Mouse (Mus musculus) B cell, adult 2 months (primary cell): ENCODE results near the gene Rdh9.

ENCODE experiments used
- DNase-seq, 2 experiments: peaks; one replicate each; pipeline ENCODE4 v3.0.0; 2022

The Rdh9 gene

DNA sequence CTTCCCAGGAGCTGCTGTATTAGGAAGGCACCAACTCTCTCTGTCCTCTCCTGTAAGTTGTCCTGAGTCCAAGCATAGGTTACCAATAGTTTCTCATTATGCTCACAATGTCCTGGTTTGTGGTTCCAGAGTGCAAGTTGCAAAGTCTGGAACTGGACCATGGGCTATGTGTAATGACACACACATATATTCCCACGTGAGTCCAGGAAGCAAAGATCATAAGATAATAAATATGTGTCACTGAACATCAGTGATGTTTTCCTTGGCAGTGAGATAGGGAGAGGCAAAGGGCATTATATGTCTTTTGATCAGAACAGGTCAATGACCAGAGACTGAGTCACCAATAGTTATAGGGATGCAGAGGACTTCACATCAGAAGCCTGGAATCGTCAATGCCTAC is at the start of gene Rdh9:
Gene Rdh9 (plus strand): TSS at position 376 of the 400 bp plus-strand sequence.
- DNase-seq, result no peak

DNA sequence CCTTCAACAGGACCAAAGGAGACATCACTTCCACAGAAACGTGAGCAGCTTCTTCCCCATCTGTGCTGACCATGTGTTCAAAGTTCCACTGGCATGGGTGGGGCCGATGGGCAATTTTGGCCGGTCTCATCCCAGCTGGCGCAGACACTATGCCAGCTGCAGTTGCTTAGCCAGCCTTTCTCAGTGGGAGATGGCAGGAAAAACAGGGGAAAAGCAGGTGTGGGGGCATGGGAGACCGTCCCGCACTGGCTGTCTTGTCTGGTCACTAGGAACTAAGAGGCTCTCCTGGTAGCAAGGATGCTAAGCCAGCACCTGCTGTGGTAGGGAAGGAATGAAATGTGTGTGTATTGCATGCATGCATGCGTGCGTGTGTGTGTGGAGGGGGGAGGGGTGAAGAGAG is 47.7 kb upstream of the Rdh9 start:
- DNase-seq, result no peak

DNA sequence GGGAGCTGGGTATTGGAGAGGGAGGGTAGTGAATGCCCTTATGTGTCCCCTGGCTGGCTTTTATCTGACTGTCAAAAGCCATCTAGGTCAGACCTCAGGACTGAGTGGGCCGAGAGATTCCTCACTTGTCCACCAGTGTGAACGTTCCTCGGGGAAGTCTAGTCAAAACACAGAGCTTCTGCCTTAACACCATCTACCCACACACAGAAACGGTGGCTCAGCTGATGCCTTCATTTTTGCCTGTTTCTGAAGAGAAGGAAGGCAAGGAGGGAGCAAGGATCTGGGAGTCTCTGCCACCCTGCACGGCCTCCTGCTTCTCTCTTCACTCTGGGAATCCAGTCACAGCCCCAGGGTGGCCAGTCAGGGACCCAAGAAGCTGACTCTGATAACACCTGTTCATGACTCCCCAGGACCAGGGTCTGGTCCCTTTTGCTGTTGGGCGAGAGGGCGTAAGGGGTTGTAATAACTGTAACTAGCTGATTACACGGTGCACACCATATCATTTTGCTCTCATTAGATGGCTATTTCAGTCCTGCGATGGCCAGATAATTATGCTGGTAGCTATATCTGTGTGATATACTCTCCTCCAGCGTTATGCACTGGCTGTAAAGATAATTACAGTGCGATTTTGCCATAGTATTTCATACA is 45.8 kb upstream of the Rdh9 start:
- DNase-seq, result no peak

DNA sequence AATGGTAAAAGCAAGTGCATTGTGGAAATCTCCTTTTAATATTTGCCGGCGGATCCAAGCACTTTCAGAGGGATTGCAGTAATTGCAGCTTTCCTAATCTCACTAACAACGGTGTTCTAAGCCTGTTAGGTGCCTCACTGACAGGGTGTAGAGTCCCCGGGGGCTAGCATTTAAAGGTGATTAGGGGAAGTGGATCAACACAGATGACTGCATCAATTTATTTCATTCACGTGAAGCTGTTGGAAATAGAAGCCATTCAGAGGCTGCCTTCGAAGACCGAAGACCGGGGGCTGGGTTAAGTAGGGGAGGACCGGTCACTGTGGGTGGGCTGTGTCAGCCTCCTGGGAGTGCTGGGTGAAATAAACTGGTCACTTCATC is 45.3 kb upstream of the Rdh9 start:
- DNase-seq, result no peak

DNA sequence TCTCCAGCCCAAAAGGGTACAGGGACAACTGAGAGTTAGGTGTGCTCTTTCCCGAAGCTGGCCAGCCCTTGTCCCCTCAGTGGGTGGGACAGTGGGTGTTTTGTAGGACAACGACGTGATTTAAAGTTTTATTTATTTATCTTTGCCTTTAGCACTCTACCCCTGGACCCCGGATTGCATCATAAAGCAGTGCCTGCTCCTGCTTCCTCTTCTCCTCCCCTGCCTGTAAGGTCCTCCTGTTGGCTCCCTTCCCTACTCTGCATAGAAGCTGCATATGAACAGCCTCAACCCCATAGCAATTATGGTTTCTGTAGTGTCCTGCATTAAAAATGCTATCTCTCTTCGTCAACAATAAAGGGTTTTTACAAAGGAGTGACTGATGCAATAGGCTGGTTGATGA is 44.8 kb upstream of the Rdh9 start:
- DNase-seq, result no peak

DNA sequence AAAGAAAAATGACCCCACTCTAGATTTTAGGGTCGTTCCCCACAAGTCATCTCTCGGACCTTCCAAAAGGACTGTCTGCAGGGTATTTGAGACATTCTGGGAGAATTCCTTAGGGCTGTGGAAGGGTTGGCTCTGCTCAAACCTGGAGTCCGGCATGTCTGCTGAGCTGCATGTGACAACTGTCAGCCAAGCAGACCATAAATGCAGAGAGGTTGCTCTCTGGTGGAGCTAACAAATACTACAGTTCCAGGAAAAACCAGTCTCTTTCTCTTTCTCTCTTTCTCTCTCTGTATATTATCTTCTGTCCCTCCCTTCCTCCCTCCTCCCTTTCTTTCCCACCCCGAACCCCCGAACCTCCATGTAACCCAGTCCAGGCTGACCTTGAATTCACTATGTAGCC is 41.8 kb upstream of the Rdh9 start:
- no peak for DNase-seq

DNA sequence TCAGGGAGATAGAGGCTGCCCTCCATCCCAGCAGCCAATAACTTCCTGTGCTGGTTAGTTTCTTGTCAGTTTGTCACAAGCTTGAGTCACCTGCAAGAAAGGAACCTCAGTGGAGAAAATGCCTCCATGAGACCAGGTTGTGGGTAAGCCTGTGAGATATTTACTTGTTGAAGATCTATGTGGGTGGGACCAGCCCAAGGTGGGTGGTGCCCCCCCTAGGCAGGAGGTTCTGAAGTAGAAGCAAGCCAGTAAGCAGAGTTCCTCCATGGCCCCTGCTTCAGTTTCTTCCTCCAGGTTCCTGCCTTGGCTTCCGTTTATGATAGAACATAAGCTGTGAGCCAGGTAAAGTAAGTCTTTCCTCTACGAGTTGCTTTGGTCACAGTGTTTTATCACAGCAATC is 39.9 kb upstream of the Rdh9 start:
- peak; percentile 38 to 55 for DNase-seq

DNA sequence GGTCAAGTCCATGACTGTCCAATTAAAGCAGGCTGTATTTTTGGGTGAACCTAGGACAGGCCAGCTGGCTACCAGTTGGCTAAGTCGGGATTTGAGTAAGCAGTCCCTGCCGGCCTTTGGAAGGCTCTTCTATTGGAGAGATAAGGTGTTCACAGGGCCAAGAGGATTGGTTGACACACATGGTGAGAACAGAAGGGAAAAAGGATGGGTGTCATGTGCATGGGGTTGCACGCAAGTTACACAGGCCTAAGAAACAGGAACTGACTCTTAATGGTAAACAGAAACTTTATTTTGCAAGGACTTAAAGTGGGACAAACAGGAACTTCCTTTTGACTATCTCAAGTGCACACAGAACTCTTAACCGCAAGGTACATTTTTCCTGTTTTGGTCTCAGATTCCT is 39.3 kb upstream of the Rdh9 start:
- DNase-seq, result peak; percentile 51 to 58

DNA sequence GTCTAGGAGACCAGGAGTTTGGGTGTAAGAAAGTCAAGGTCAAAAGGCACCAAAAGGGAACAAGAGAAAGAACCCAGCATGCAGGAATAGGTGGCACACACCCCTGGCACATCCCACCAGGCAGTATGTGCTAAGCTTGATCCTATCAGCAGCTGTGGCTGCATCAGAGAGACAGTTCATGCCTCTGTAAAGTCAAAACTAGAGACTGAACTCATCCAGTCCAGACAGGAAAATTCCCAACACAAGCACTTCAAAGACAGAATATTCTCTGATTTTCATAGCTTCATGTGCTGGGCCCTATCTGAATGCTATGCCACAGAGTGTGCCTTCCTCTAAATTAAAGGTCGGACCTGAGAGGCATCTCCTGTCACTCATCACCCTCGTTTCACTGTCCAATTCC is 38.6 kb upstream of the Rdh9 start:
- no peak for DNase-seq

DNA sequence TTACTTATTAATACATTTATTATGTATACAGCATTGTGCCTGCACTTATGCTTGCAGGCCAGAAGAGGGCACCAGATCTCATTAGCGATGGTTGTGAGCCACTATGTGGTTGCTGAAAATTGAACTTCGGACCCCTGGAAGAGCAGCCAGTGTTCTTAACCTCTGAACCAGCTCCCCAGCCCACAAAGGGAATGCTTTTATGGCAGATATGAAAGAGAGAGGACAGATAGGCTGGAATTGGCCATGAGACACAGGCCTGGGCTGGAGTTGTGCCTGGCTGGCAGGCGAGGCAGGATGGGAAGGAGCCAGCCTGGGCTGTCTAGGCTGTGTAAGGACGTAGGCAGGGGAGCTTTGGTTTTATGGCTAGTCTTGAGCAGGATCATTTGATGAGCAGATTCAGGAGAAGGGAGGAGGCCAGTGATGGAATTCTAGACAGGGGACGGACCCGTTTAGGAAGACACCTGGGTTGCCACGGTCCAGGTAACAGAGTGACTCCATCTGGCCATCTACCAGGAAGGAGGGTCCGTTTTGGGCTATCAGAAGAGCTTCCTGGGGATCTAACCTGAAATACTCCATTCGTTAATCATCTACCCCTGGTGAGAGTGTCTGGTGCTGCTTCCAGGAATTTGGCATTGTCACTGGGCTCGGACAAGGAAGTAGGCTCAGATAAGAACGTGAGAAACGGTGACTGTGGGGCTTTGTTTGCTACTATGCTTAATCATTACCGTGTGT is 37.9 kb upstream of the Rdh9 start:
- peak; percentile 71 to 72 for DNase-seq

DNA sequence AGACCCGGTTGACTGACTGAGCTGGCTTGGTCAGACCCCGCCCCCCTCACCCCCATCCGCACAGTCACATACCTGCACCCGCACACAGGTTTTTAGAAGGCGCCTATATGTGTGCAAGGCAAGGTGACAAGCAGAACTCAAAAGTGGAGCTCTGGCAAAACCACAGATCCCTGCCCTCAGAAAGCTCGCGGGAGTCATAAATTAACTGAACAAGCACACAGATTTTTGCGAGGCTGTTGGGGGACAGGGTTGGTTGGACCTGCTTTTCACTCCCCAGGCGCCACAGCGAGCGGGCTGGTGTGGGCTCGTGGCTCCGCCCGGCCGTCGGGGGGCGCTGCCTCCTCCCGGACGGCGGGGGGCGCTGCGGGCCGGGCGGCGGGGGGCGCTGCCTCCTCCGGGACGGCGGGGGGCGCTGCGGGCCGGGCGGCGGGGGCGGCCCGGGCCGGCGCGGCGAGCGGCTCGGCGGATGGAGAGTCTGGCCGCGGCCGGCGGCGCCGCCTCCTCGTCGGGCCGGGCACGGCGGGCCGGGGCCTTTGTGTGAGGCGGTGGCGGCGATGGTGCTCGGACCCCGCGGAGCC is 37.0 kb upstream of the Rdh9 start, which contains the start of gene Zbtb39:
Gene Zbtb39 (plus strand): TSS at position 456 of the 578 bp plus-strand sequence.
- peak; percentile 89 to 92 for DNase-seq

DNA sequence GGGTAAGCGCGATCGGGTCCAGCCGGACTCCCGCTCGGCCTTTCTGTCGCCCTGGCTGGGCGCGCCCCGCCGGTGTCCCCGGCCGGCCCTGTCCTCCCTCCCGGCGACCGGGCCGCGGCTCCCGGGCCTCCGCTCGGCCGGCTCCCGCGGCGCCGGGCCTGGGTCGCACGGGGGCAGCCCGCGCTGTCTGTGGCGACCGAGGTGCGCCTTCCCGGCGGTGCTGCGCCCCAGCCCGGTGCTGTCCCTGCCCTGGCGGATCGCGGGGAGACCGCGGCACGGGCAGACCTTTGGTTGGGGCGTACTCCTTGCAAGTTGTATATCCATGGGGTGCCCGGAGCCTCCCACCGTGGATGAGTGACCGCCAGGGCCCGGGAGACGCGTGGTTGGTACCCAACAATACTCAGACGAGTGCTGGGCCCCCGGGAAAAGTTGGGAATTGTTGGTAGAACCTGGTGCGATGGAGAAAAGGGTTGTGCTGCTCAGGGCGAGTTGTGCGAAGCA is 36.5 kb upstream of the Rdh9 start:
- DNase-seq, result peak in 1 of 2 experiments; percentile 36

DNA sequence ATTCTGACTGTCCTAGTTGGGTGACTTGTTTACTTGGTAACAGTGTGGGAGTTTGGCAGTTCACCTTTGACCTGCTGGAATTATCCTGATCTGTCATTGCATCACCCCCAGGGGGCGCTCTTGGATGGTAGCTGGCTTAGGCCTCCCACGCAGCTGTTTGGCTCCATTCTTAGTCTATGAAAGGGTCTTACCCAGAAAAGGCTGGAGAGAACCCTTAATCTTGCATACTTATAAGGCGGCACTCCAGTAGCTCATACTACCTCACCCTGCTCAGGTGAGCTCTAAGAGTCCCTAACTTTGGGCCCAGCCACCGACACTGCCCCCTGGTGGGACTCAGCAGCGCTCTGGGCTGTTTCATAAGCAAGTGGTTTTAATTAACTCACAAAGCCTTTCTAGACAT is 31.5 kb upstream of the Rdh9 start:
- peak; percentile 78 for DNase-seq

DNA sequence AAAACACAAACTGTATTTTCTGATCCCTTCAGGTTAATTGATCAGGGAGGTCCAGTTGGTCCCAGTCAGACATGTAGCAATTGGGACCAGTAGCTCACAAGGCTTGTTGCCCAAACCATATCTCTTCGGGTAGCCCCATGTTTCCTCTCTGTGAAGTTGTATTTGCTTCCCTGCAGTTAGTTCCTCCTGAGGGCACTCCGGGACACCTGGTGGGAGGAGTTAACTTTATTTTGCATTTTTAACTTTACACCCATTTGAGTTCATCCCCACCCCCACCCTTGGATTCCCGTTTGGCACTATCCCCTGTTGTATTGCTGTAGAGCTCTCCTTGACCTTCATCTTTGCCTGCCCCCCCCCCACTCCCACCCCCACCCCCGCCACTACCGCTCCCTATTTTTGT is 30.3 kb upstream of the Rdh9 start:
- no peak for DNase-seq

DNA sequence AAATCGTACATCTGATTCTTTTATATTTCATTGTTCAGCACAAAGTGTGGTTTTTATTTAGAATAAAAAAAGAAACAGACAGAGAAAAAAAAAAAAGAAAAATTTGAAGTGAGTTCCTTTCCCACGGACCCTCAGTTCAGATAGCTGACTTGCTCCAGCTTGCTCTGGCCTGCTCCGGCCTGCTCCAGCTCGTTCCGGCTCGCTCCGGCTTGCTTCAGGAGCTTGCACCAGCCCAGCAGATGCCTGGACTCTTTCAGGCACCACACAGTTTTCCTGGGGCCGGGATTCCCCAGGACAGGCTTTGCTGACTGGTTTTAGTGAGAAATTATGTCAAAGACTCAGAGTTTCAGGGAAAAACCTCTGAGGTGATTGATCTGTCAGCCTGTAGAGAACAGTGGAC is 28.9 kb upstream of the Rdh9 start:
- DNase-seq, result no peak

DNA sequence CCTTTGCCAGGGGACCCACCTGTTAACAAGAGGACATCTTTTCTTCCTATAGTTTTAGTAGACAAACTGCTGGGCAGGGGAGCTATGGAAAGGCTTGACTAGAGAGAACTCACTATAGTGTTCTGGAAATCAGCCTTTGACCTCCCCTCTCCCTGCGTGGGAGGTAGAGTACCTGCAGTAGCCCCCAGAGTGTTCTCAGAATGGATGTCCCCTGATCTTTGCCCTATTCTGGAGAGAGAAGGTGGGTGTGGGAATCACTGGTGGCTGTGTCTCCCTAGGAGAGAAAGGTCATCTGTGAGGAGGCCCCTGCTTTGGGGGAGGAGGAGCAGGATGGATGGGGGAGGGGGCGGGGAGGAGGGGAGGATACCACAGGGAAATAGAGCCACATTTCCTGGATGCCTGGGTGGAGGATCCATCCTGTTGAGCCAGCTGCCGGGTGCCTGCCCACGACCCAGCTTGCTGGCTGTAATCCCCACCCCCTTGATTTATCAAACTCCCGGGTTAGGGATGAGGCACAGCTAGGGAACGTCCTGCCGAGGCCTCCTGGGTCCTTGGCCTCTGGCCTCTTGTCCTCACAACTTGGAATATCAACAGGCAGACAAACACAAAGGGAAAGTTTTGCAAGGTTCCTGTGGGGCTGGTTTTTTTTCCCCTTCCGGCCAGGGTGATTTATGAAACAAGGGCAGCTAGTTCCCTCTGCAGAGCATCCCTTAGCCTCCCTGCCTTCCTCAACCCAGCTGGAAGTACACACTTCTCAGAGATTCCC is 27.2 kb upstream of the Rdh9 start:
- DNase-seq, result no peak

DNA sequence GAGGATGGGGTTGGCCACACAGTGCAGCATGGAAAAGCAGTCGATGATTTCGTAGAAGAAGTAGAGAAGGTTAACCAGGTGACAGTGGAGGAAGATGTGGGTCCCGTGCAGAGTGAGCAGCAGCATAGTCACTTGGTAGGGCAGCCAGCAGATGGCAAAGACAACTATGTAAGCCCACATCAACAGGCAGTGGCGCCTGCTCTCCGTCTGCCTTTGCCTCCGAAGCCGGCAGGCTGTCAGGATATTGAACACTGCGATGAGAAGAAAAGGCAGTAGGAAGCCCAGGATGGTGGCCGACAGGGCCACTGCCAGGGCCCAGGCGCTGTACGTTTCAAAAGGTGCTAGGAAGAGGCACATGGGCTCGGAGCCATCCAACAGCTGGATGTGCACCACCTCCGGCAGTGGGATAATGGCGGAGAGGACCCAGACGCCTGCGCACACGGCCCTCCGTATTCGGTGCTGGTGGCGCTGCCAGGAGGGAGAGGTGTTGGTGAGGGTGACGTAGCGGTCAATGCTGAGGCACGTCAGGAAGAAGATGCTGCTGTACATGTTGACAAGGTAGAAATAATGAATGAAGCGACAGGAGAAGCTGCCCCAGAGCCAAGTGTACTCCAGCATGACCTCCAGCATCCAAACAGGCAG is 25.9 kb upstream of the Rdh9 start:
- no peak for DNase-seq

DNA sequence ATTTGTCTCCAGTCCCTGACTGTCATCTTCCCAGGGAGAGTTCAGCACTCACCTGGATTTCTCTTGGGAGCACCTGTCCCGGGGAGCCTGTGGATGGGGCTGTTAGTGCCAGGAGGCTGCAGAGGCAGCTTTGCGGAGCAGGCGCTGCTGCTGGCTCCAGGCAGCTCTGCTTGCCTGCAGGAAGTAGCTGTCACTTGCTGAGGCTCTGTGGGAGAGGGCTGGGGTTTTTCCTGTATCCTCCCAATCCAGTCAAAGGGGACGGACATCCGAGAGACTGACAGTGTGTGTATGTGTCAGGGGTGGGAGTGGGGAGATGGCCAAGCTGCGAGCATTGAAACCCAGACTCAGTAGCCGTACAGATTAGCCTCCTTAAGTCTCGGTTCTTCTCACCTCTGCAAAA is 24.6 kb upstream of the Rdh9 start, which contains the start of gene Gpr182:
Gene Gpr182 (minus strand): TSS at position 185 of the 400 bp plus-strand sequence.
- no peak for DNase-seq

DNA sequence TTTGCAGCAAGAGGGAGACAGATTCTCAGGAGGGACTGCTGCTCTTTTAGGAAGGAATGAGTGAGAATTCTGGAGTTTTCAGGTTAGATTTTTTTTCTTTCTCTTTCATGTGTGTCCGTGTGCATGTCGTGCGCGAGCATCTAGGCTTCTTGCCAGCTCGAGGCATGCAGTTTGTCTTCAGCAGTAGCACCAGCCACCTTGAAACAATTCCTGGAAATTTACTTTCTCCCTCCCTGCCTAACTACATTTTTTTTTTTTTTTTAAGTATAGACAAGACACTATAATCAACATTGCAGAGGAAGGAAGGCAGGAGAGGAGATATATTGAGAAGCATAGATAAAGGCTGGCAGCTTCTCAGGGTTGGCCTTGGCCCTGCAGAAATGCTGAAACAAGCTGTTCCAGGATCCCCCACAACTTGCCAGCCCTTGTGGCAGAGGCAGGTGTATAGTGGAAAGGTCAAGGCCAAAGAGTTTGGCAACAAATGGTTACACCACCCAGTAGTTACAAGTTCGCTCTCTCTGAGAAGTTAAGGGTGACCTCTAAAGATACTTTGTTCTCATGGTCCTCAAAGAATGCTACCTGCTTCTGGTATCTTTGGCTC is 21.5 kb upstream of the Rdh9 start:
- DNase-seq, result no peak

DNA sequence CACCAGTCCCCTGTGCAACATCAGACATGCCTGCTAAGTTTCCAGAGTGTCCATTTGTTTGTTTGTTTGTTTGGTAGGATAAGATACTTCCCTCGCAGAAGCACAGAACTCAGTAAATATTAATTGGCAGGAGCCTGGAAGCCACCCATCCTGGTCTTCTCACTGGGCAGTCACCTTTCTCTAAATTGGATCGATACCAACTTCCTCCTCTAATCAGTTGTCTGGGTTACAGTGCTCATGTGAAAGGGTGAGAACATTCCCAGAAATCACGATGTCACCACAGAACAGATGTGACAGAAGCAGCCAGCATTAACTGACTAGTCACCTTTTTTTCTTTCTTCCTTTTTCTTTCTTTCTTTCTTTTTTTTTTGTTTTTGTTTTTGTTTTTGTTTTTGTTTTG is 20.9 kb upstream of the Rdh9 start:
- DNase-seq, result no peak

DNA sequence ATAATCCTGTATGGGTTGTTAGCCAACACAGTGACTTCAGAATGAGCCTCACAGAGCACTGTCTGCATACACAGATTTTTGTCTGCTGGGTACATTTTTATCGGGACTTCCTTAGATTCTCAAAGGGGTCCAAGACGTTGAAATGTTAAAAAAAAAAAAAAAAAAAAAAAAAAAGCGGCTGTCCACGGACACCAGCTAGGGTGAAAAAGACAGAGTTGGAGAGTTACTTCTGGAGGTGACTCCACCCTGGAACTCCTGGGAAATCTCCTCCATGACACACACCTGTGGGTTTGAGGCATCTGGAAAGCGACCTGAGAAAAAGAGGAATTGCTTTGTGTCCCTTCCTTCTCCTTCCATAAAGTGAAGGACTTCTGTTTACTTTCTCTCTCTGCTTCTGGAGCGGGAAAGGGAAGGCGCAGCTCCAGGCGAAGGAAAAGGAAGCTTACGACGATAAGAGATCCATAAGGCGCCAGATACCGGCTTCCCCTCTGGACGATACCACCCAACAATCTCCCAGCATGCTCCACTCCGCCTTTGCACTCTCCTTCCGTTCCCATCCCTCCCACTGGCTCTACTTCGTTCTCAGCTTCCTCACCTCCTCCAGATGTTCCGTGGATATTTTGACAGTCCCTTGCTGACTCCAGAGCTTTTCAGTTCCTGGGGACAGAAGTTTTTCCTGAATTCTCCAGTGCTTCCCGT is 20.3 kb upstream of the Rdh9 start:
- no peak for DNase-seq
